Mouse (Mus musculus) limb, embryonic 14.5 days (tissue): ENCODE results near the gene Acvrl1. TPM values are rescaled to one million over a fixed set of nuclear protein-coding genes. Genes with fewer than 3 reads are reported as not detected.

Experiments
- ATAC-seq: fragments of 200-750 bp; cut with Nextera tagmentation; 2 replicates; pipeline ENCODE4 v1.8.0; 2017; ENCODE audit warnings: low read depth, moderate number of reproducible peaks, moderate TSS enrichment; ENCODE audit not compliant: low FRiP score
- DNase-seq: peaks from one replicate; pipeline ENCODE4 v3.0.0-alpha.2; 2015; ENCODE audit warnings: low spot score
- H3K27ac ChIP-seq: fragments of 300-500 bp; sonication (generic); replicated peaks from 2 replicates; pipeline ENCODE4 v1.5.1; 2014; ENCODE audit warnings: low read depth, mild to moderate bottlenecking, low read length, moderate library complexity, mixed read lengths
- H3K27me3 ChIP-seq: fragments of 300-500 bp; sonication (generic); 2 replicates; pipeline ENCODE4 v1.6.1; 2014; ENCODE audit warnings: low read length, mixed read lengths; ENCODE audit not compliant: control insufficient read depth, insufficient read depth
- H3K36me3 ChIP-seq: fragments of 300-500 bp; sonication (generic); 2 replicates; pipeline ENCODE4 v1.6.1; 2014; ENCODE audit warnings: mild to moderate bottlenecking, low read length, moderate library complexity, mixed read lengths; ENCODE audit not compliant: control insufficient read depth, insufficient read depth
- H3K4me1 ChIP-seq: fragments of 300-500 bp; sonication (generic); 2 replicates; pipeline ENCODE4 v1.6.1; 2014; ENCODE audit warnings: antibody characterized with exemption, low read length, mixed read lengths; ENCODE audit not compliant: control insufficient read depth, insufficient read depth
- H3K4me2 ChIP-seq: fragments of 300-500 bp; sonication (generic); replicated peaks from 2 replicates; pipeline ENCODE4 v1.6.1; 2014; ENCODE audit warnings: low read depth, mild to moderate bottlenecking, low read length, moderate library complexity; ENCODE audit not compliant: severe bottlenecking
- H3K4me3 ChIP-seq: fragments of 300-500 bp; sonication (generic); replicated peaks from 2 replicates; pipeline ENCODE4 v1.5.1; 2014; ENCODE audit warnings: low read length
- H3K9ac ChIP-seq: fragments of 300-500 bp; sonication (generic); 2 replicates; pipeline ENCODE4 v1.6.1; 2014; ENCODE audit warnings: mild to moderate bottlenecking, low read depth, low read length, moderate library complexity; ENCODE audit not compliant: severe bottlenecking
- H3K9me3 ChIP-seq: fragments of 300-500 bp; sonication (generic); 2 replicates; pipeline ENCODE4 v1.6.1; 2016; ENCODE audit warnings: low read length; ENCODE audit not compliant: control insufficient read depth
- POLR2A ChIP-seq: fragments of 200-500 bp; IDR thresholded peaks from 2 replicates; pipeline ENCODE4 v1.8.0; 2012; ENCODE audit warnings: inconsistent platforms, mild to moderate bottlenecking, moderate library complexity, borderline replicate concordance; ENCODE audit not compliant: insufficient read depth, insufficient read length; ENCODE audit errors: extremely low read depth
- WGBS: fragments of 180-500 bp; shearing (Covaris S2); extraction: QIAGEN DNeasy Blood & Tissue Kit; methylation state at CpG from one replicate; pipeline ENCODE4 v1.1.7; 2014; 5-methylcytosine and 5-hydroxymethylcytosine counted together
- polyA plus RNA-seq, 2 experiments: library from polyadenylated mRNA; depleted of rRNA in 1 of 2; stranded (reverse) in 1 of 2; unstranded in 1 of 2; fragments of >200 nt; fragmentation: Nextera tagmentation in 1 of 2; extraction: Ambion mirVana in 1 of 2; gene quantifications; 2 replicates each; pipeline versions ENCODE4 v1.2.1 to v1.2.3; 2012 to 2014

Gene Acvrl1
- polyA plus RNA-seq, 2 experiments = 8.2 to 16.1 TPM

DNA sequence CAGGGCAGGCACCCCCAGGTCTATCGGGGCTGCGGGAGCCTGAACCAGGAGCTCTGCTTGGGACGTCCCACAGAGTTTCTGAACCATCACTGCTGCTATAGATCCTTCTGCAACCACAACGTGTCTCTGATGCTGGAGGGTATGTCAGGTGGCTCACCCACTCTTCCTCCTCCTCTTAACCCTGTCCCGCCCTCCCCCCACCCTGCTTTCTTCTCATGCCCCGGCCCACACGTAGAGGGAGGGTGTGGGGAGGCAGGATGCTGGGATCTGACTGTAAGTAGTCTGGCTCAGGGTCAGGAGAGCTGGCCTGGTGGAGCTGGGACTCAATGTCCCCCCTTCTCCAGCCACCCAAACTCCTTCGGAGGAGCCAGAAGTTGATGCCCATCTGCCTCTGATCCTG, 7.1 kb downstream of the Acvrl1 start:
- H3K9me3 ChIP-seq = no peaks in the 10 kb centered on the region
- H3K27ac ChIP-seq = no peak overlapping the region
- no peak overlapping the region for H3K4me3 ChIP-seq
- H3K4me2 ChIP-seq = 0 out of 2 replicates have a peak overlapping the region, but pooled peaks have one; percentile 29
- ATAC-seq = no peak
- no peaks in the 10 kb centered on the region for H3K36me3 ChIP-seq
- no peaks in the 10 kb centered on the region for H3K27me3 ChIP-seq
- no peak for DNase-seq
- no peak for TF ChIP-seq POLR2A
- WGBS = 64% methylated on average over 8 of the region's 8 CpGs
- peaks cover 37% of the 10 kb centered on the region for H3K4me1 ChIP-seq
- no peak overlapping the region for H3K9ac ChIP-seq

DNA sequence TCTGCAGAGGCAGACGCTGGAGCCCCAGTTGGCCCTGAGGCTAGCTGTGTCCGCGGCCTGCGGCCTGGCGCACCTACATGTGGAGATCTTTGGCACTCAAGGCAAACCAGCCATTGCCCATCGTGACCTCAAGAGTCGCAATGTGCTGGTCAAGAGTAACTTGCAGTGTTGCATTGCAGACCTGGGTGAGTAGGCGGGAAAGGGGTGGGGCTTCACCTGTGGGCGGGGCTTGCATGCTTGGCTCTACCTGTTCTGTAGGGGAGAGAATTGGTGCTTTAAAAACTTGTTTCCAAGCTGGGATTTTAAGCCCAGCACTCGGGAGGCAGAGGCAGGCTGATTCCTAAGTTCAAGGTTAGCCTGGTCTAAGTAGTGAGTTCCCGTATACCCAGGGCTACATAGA, 9.1 kb downstream of the Acvrl1 start:
- Histone ChIP-seq H3K27ac (no peak overlapping the region), H3K36me3 (no peaks in the 10 kb centered on the region), H3K4me3 (no peak overlapping the region), H3K4me2 (no peak overlapping the region), H3K4me1 (peaks cover 34% of the 10 kb centered on the region), H3K27me3 (no peaks in the 10 kb centered on the region), H3K9me3 (no peaks in the 10 kb centered on the region), H3K9ac (no peak overlapping the region)
- no peak for DNase-seq
- 84% methylated on average over 11 of the region's 11 CpGs for WGBS
- TF ChIP-seq POLR2A = no peak
- no peak for ATAC-seq

DNA sequence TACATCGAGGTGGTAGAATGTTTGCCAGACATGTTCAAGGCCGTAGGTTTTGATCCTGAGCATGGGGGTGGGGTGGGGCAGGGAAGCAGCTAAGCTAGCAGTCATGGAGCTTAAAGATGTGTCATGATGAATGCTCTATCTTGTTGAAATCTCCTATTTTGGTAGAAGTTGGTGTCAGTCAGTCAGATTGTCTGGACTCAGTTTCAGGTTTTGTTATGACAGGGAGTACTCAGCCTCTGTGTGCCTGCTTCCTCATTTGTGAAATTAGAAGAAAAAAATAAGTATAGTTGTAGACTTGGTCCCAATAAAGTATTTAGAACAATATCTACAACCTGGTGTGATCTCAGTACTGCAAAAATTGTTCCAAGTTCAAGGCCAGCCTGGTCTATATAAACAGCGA, 10.4 kb downstream of the Acvrl1 start:
- DNase-seq (no peak), ATAC-seq (no peak)
- WGBS = 79% methylated on average over 3 of the region's 3 CpGs
- H3K36me3 ChIP-seq = no peaks in the 10 kb centered on the region
- H3K4me3 ChIP-seq = no peak overlapping the region
- H3K4me1 ChIP-seq = peaks cover 45% of the 10 kb centered on the region
- H3K9ac ChIP-seq = no peak overlapping the region
- no peak overlapping the region for H3K4me2 ChIP-seq
- TF ChIP-seq POLR2A = no peak
- no peaks in the 10 kb centered on the region for H3K9me3 ChIP-seq
- no peaks in the 10 kb centered on the region for H3K27me3 ChIP-seq
- no peak overlapping the region for H3K27ac ChIP-seq

DNA sequence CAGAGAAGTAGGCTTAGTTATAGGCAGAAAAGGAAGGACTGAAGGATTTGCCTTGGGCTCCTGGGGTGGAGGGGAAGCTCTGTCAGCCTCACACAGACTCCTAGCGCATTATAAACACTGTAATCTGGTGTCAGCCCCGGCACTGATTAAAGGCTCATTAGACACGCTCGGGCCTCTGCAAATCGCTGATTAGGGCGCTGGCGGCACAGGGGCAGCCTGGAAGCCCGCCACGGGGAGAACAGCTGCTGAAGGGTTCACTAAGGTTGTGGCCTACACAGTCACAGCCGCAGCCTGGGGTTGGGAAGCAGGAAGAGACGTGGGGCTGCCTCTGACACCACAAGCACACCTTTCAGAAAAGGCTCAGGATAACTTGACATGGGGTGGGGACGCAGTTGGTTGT, 11.6 kb downstream of the Acvrl1 start:
- Histone ChIP-seq H3K4me3 (no peak overlapping the region), H3K27me3 (no peaks in the 10 kb centered on the region), H3K4me1 (peaks cover 48% of the 10 kb centered on the region), H3K9ac (no peak overlapping the region), H3K36me3 (no peaks in the 10 kb centered on the region), H3K27ac (0 out of 2 replicates have a peak overlapping the region, but pooled peaks have one; percentile 5), H3K9me3 (no peaks in the 10 kb centered on the region), H3K4me2 (no peak overlapping the region)
- TF ChIP-seq POLR2A = no peak
- DNase-seq (no peak), ATAC-seq (no peak)
- WGBS = 17% methylated on average over 12 of the region's 12 CpGs

DNA sequence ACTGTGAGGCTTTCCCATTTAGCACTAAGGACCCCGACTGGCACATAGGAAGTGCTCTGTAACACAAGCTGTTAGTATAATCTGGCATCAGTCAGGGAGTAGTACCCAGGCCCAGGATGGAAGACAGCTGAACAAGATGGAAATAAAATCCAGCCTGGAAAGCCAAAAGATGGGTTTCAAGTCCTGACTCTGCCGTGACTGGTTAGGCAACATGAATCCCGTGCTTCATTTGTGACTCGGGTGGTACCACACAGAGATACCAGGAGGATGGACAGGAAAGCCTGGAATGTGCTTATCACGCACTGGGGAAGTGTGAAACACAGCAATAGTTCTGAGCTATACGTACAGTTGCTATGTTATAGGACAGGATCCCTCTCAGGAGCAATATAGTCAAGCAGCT, 12.3 kb downstream of the Acvrl1 start:
- no peak for TF ChIP-seq POLR2A
- no peak for DNase-seq
- no peak for ATAC-seq
- Histone ChIP-seq H3K4me2 (peak overlapping the region; percentile 16), H3K4me1 (peaks cover 50% of the 10 kb centered on the region), H3K36me3 (no peaks in the 10 kb centered on the region), H3K9ac (no peak overlapping the region), H3K27me3 (no peaks in the 10 kb centered on the region), H3K9me3 (no peaks in the 10 kb centered on the region), H3K27ac (0 out of 2 replicates have a peak overlapping the region, but pooled peaks have one; percentile 5), H3K4me3 (no peak overlapping the region)
- WGBS = 48% methylated on average over 6 of the region's 6 CpGs

DNA sequence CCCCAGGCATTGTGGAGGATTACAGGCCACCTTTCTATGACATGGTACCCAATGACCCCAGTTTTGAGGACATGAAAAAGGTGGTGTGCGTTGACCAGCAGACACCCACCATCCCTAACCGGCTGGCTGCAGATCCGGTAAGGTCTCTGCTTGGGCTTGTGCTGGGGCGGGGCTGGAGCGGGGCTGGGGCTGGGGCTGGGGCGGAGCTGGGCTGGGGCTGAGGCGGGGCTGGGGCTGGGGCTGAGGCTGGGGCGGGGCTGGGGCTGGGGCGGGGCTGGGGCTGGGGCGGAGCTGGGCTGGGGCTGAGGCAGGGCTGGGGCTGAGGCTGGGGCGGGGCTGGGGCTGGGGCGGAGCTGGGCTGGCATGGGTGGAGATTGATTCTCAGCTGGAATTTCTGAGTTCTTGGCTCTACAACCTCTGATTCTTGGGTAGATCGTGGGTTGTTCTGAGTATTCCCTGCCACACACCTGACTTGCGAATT, 12.8 kb downstream of the Acvrl1 start:
- DNase-seq (peak; percentile 57), ATAC-seq (peak; percentile 64)
- no peak overlapping the region for H3K4me3 ChIP-seq
- H3K27me3 ChIP-seq = no peaks in the 10 kb centered on the region
- WGBS = 7% methylated on average over 12 of the region's 14 CpGs
- H3K9ac ChIP-seq = no peak overlapping the region
- peaks cover 52% of the 10 kb centered on the region for H3K4me1 ChIP-seq
- H3K4me2 ChIP-seq = peak overlapping the region; percentile 16
- no peaks in the 10 kb centered on the region for H3K36me3 ChIP-seq
- H3K9me3 ChIP-seq = no peaks in the 10 kb centered on the region
- no peak overlapping the region for H3K27ac ChIP-seq
- no peak for TF ChIP-seq POLR2A
